Mouse (Mus musculus) megakaryocyte-erythroid progenitor cell, adult 5 weeks (primary cell): ENCODE measurements around the gene Fam45a. TPM values are rescaled to one million over a fixed set of nuclear protein-coding genes. Genes with fewer than 3 reads are reported as not detected.

Experiments
- polyA plus RNA-seq: library from polyadenylated mRNA; stranded (reverse); fragments of >175 nt; gene quantifications from 2 replicates; pipeline ENCODE4 v1.2.3, GENCODE M21; 2012

Gene Fam45a
- polyA plus RNA-seq: 3.4 and 3.6 TPM in 2 replicates

GRCm38 (mm10) chr19:60811098-60812035 is at the start of gene Fam45a:
Gene Fam45a (plus strand): TSS chr19:60811585.

DNA sequence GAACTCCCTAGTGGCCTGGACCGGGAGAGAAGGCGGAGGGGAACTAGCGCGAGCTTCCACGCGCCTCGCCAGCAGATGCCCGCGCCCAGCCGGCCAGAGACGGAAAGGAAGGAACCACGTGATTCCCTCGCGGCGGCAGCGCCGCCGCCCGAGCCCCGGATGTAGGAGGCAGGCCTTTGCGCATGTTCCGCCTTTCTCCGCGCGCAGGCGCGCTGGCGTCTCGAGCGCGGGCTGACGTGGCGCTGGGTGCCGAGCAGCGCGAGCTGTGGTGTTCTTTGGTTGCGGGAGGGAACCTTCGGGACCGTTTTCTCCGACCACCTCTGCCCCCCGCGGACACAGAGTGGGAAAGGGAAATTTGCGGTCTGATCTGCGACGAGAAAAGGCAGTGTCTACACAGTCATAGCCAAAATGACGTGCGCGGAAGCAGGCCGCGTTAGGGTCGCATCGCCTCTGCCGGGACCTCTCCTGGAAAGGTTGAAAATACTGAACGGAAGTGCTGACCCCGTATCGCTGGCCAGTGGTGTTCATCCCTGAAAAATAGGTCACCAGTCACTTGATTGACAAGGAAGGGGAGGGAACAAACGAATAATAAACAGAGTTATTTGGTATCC is 20.7 kb upstream of the Fam45a start, which contains the start of gene Eif3a:
Eif3a (minus strand) TSS at position 108 of the 611 bp plus-strand sequence.

GRCm38 (mm10) chr19:60860868-60861700 is 49.7 kb downstream of the Fam45a start, which contains the start of gene Sfxn4:
Gene Sfxn4 (minus strand): TSS chr19:60861479.

DNA sequence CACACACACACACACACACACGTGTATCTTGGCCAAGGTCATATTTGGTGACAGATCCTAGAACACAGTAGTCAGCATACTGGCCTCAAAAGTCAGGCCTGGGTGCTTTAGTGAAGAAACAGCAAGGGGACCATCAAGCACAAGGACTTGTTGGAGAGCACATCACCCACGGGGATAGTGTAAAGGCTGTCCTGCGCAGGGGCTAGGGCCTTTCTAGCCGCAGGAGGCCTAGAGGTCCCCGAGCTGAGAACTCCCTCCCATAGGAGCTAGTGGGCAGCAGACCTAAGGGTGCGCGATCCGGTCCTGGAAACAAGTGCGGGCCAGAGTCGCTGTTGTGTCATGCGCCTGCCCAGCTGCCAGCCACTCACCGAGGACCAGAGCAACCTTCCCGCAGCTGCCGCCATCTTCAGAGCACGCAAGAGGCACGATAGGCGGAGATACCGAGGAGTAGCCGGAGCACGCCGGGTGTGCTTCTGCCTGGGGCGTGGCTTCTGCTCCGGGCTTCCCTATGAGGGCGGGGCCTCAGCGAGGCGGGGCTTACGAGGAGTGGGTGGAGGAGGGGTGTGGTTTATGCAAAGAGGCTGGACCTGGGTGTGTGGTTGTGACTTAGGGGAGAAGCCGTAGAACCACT is 62.8 kb downstream of the Fam45a start, which contains the start of gene Prdx3:
Prdx3 (minus strand) TSS at position 493 of the 631 bp plus-strand sequence.

Other genes starting within 250 kb of the Fam45a start
- 72.7 and 84.0 TPM in 2 replicates for gene Cacul1, start 230.6 kb upstream of the Fam45a start, polyA plus RNA-seq
- gene Nanos1, start 55.6 kb upstream of the Fam45a start, polyA plus RNA-seq: 1.9 and 2.7 TPM in 2 replicates
- gene Eif3a, start 20.9 kb upstream of the Fam45a start, polyA plus RNA-seq: 71.8 and 111 TPM in 2 replicates
- 0.02 and 0.19 TPM in 2 replicates for gene Sfxn4, start 49.9 kb downstream of the Fam45a start, polyA plus RNA-seq
- gene Prdx3, start 63.0 kb downstream of the Fam45a start, polyA plus RNA-seq: 3.5 and 5.2 TPM in 2 replicates
- gene Grk5, start 78.2 kb downstream of the Fam45a start, polyA plus RNA-seq: 0.67 and 1.6 TPM in 2 replicates